Mouse (Mus musculus) thymus, postnatal 25 days (tissue): ENCODE data around the gene Gm18596.
"Not testable (repeated sequence)": the region's sequence is repeated elsewhere in the genome, so short reads cannot be mapped to it uniquely, and the experiment has no call there.

ENCODE experiments used
- DNase-seq: peaks from one replicate; pipeline ENCODE4 v3.0.0; 2022

Gm18596 gene

GRCm38 (mm10) chr10:77741924-77742688 is at the start of gene Gm18596:
Gm18596 (minus strand) TSS chr10:77742638.
- not testable (repeated sequence) for DNase-seq

- no peak for DNase-seq
Observed at GRCm38 (mm10) chr10:77788621-77789020, 46.2 kb upstream of the Gm18596 start.

GRCm38 (mm10) chr10:77787876-77788275 is 45.4 kb upstream of the Gm18596 start, which contains the start of gene Gm7137:
Gm7137 (minus strand) TSS chr10:77788200.
- not testable (repeated sequence) for DNase-seq

GRCm38 (mm10) chr10:77783396-77783795 is 41.0 kb upstream of the Gm18596 start:
- DNase-seq: not testable (repeated sequence)

GRCm38 (mm10) chr10:77782442-77782841 is 40.0 kb upstream of the Gm18596 start, which contains the start of gene Gm3250:
Gm3250 (minus strand) TSS chr10:77782542.
- DNase-seq: not testable (repeated sequence)

- DNase-seq: not testable (repeated sequence)
Observed at GRCm38 (mm10) chr10:77776844-77777243, 34.4 kb upstream of the Gm18596 start, which contains the start of gene Gm7138. Gm7138 (minus strand) TSS chr10:77776944.

- not testable (repeated sequence) for DNase-seq
Observed at GRCm38 (mm10) chr10:77772142-77772541, 29.7 kb upstream of the Gm18596 start.

GRCm38 (mm10) chr10:77771225-77771624 is 28.8 kb upstream of the Gm18596 start, which contains the start of gene Gm3238:
Gm3238 (minus strand) TSS chr10:77771325.
- DNase-seq: not testable (repeated sequence)

GRCm38 (mm10) chr10:77769727-77770126 is 27.3 kb upstream of the Gm18596 start:
- no peak for DNase-seq

GRCm38 (mm10) chr10:77759582-77759981 is 17.1 kb upstream of the Gm18596 start, which contains the start of gene Gm3233:
Gm3233 (minus strand) TSS chr10:77759682.
- DNase-seq: not testable (repeated sequence)

- DNase-seq: no peak
Observed at GRCm38 (mm10) chr10:77753448-77753847, 11.0 kb upstream of the Gm18596 start.

- DNase-seq: not testable (repeated sequence)
Observed at GRCm38 (mm10) chr10:77752312-77752711, 9.9 kb upstream of the Gm18596 start.

- DNase-seq: not testable (repeated sequence)
Observed at GRCm38 (mm10) chr10:77751254-77751653, 8.8 kb upstream of the Gm18596 start, which contains the start of gene Gm9736. Gm9736 (minus strand) TSS chr10:77751354.

GRCm38 (mm10) chr10:77750686-77751085 is 8.2 kb upstream of the Gm18596 start:
- not testable (repeated sequence) for DNase-seq

- no peak for DNase-seq
Observed at GRCm38 (mm10) chr10:77738929-77739328, 3.5 kb downstream of the Gm18596 start.

- no peak for DNase-seq
Observed at GRCm38 (mm10) chr10:77735928-77736327, 6.5 kb downstream of the Gm18596 start.

GRCm38 (mm10) chr10:77729241-77729640 is 13.2 kb downstream of the Gm18596 start:
- peak; percentile 6 for DNase-seq

- DNase-seq: no peak
Observed at GRCm38 (mm10) chr10:77728280-77728679, 14.2 kb downstream of the Gm18596 start.

- no peak for DNase-seq
Observed at GRCm38 (mm10) chr10:77726186-77726585, 16.3 kb downstream of the Gm18596 start, which contains the start of gene Gm10100. Gm10100 (plus strand) TSS chr10:77726486.

- no peak for DNase-seq
Observed at GRCm38 (mm10) chr10:77724855-77725254, 17.6 kb downstream of the Gm18596 start.

GRCm38 (mm10) chr10:77720299-77720698 is 22.1 kb downstream of the Gm18596 start, which contains the start of gene Krtap12-1:
Krtap12-1 (plus strand) TSS chr10:77720599.
- not testable (repeated sequence) for DNase-seq

GRCm38 (mm10) chr10:77715507-77715906 is 26.9 kb downstream of the Gm18596 start, which contains the start of gene Gm10142:
Gm10142 (plus strand) TSS chr10:77715807.
- no peak for DNase-seq

GRCm38 (mm10) chr10:77713734-77714133 is 28.7 kb downstream of the Gm18596 start:
- no peak for DNase-seq

- not testable (repeated sequence) for DNase-seq
Observed at GRCm38 (mm10) chr10:77711157-77711556, 31.3 kb downstream of the Gm18596 start, which contains the start of gene Gm10024. Gm10024 (plus strand) TSS chr10:77711457.
